Mouse (Mus musculus) limb, embryonic 12.5 days (tissue): ENCODE data around the gene Lrmda. TPM values are rescaled to one million over a fixed set of nuclear protein-coding genes. Genes with fewer than 3 reads are reported as not detected.
A peak's percentile ranks its signal among the peaks of the same experiment; 100 is the strongest.

Experiments used
- ATAC-seq: fragments of 200-750 bp; cut with Nextera tagmentation; 2 replicates; pipeline ENCODE4 v1.8.0; 2017; ENCODE audit warnings: low read depth, moderate TSS enrichment; ENCODE audit not compliant: insufficient number of reproducible peaks, insufficient read depth, low FRiP score, low TSS enrichment
- H3K27ac ChIP-seq: fragments of 300-500 bp; sonication (generic); 2 replicates; pipeline ENCODE4 v1.5.1; 2016; ENCODE audit warnings: mild to moderate bottlenecking, moderate library complexity
- H3K27me3 ChIP-seq: fragments of 300-500 bp; sonication (generic); 2 replicates; pipeline ENCODE4 v1.6.1; 2016; ENCODE audit warnings: mild to moderate bottlenecking, moderate library complexity
- H3K36me3 ChIP-seq: fragments of 300-500 bp; sonication (generic); 2 replicates; pipeline ENCODE4 v1.6.1; 2016; ENCODE audit warnings: mild to moderate bottlenecking, moderate library complexity
- H3K4me1 ChIP-seq: fragments of 300-500 bp; sonication (generic); replicated peaks from 2 replicates; pipeline ENCODE4 v1.6.1; 2016
- H3K4me2 ChIP-seq: fragments of 300-500 bp; sonication (generic); 2 replicates; pipeline ENCODE4 v1.6.1; 2016; ENCODE audit warnings: mild to moderate bottlenecking, moderate library complexity
- H3K4me3 ChIP-seq: fragments of 300-500 bp; sonication (generic); replicated peaks from 2 replicates; pipeline ENCODE4 v1.5.1; 2016; ENCODE audit warnings: mild to moderate bottlenecking
- H3K9ac ChIP-seq: fragments of 300-500 bp; sonication (generic); replicated peaks from 2 replicates; pipeline ENCODE4 v1.6.1; 2016; ENCODE audit warnings: mild to moderate bottlenecking, moderate library complexity
- H3K9me3 ChIP-seq: fragments of 300-500 bp; sonication (generic); 2 replicates; pipeline ENCODE4 v1.6.1; 2016; ENCODE audit warnings: mild to moderate bottlenecking, moderate library complexity
- whole genome bisulfite sequencing: fragments of 180-500 bp; shearing (Covaris S2); methylation state at CpG from one replicate; pipeline ENCODE4 v1.1.7; 2016; 5-methylcytosine and 5-hydroxymethylcytosine counted together
- polyA plus RNA-seq: library from polyadenylated mRNA; unstranded; fragments of >200 nt; fragmentation: Nextera tagmentation; extraction: Ambion mirVana; gene quantifications from 2 replicates; pipeline ENCODE4 v1.2.1, GENCODE M21; 2016

Lrmda gene
- polyA plus RNA-seq, 1 experiment from 2014 or later, result 0.41 TPM

GRCm38 (mm10) chr14:22707958-22708701 lies 688.6 kb downstream of the Lrmda start:
- peak; percentile 58; the same call in 1 of the 2 replicates for ATAC-seq
- no peaks in the 10 kb centered on the region for H3K27me3 ChIP-seq

GRCm38 (mm10) chr14:22710071-22710661 lies 690.7 kb downstream of the Lrmda start:
- Histone ChIP-seq H3K27me3 (no peaks in the 10 kb centered on the region), H3K9me3 (no peaks in the 10 kb centered on the region), H3K36me3 (no peaks in the 10 kb centered on the region), H3K27ac (no peak overlapping the region), H3K4me3 (no peak overlapping the region), H3K4me2 (no peak overlapping the region), H3K9ac (no peak overlapping the region), H3K4me1 (peaks cover 40% of the 10 kb centered on the region)
- 22% methylated on average over 6 of the region's 6 CpGs for WGBS
- ATAC-seq, result no peak

More at GRCm38 (mm10) chr14:22707958-22708701, 688.6 kb downstream of the Lrmda start:
- H3K36me3 ChIP-seq, result no peaks in the 10 kb centered on the region
- no peak overlapping the region for H3K4me3 ChIP-seq
- H3K9me3 ChIP-seq, result no peaks in the 10 kb centered on the region
- 28% methylated on average over 9 of the region's 9 CpGs for WGBS
- peaks cover 45% of the 10 kb centered on the region for H3K4me1 ChIP-seq
- peak overlapping the region; percentile 72 for H3K27ac ChIP-seq
- 0 out of 2 replicates have a peak overlapping the region, but pooled peaks have one; percentile 6 for H3K4me2 ChIP-seq
- no peak overlapping the region for H3K9ac ChIP-seq

GRCm38 (mm10) chr14:22712388-22712787 lies 692.9 kb downstream of the Lrmda start:
- Histone ChIP-seq H3K4me1 (peaks cover 31% of the 10 kb centered on the region), H3K4me2 (no peak overlapping the region), H3K27me3 (no peaks in the 10 kb centered on the region), H3K36me3 (no peaks in the 10 kb centered on the region), H3K9me3 (no peaks in the 10 kb centered on the region), H3K4me3 (no peak overlapping the region), H3K27ac (no peak overlapping the region), H3K9ac (no peak overlapping the region)
- ATAC-seq, result no peak

GRCm38 (mm10) chr14:22715581-22716378 lies 696.3 kb downstream of the Lrmda start:
- Histone ChIP-seq H3K4me3 (no peak overlapping the region), H3K4me2 (no peak overlapping the region), H3K9me3 (no peaks in the 10 kb centered on the region), H3K27ac (no peak overlapping the region), H3K4me1 (peaks cover 6% of the 10 kb centered on the region), H3K36me3 (no peaks in the 10 kb centered on the region), H3K9ac (no peak overlapping the region), H3K27me3 (no peaks in the 10 kb centered on the region)
- no peak for ATAC-seq
- 82% methylated on average over 6 of the region's 6 CpGs for WGBS

- ATAC-seq, result no peak
- WGBS, result 93% methylated on average over 1 of the region's 1 CpGs
- H3K4me3 ChIP-seq, result no peak overlapping the region
These were observed 700.5 kb downstream of the Lrmda start for GRCm38 (mm10) chr14:22719968-22720367.

GRCm38 (mm10) chr14:22721845-22722244 lies 702.3 kb downstream of the Lrmda start:
- H3K4me1 ChIP-seq, result peaks cover 18% of the 10 kb centered on the region
- 11% methylated on average over 5 of the region's 5 CpGs for WGBS
- no peaks in the 10 kb centered on the region for H3K27me3 ChIP-seq
- peak overlapping the region; percentile 29; the same call in 1 of the 2 replicates for H3K4me2 ChIP-seq
- no peak overlapping the region for H3K9ac ChIP-seq
- H3K36me3 ChIP-seq, result no peaks in the 10 kb centered on the region
- no peaks in the 10 kb centered on the region for H3K9me3 ChIP-seq
- H3K27ac ChIP-seq, result peak overlapping the region; percentile 66
- no peak overlapping the region for H3K4me3 ChIP-seq
- no peak for ATAC-seq

More at GRCm38 (mm10) chr14:22719968-22720367, 700.5 kb downstream of the Lrmda start:
- Histone ChIP-seq H3K27me3 (no peaks in the 10 kb centered on the region), H3K36me3 (no peaks in the 10 kb centered on the region), H3K4me1 (peaks cover 16% of the 10 kb centered on the region), H3K4me2 (no peak overlapping the region), H3K9me3 (no peaks in the 10 kb centered on the region), H3K27ac (no peak overlapping the region), H3K9ac (no peak overlapping the region)

GRCm38 (mm10) chr14:22727548-22727947 lies 708.0 kb downstream of the Lrmda start:
- 0 out of 2 replicates have a peak, but pooled peaks cover 6% of the 10 kb centered on the region for H3K4me1 ChIP-seq
- 80% methylated on average over 2 of the region's 2 CpGs for WGBS
- H3K27ac ChIP-seq, result no peak overlapping the region
- no peak overlapping the region for H3K9ac ChIP-seq
- no peaks in the 10 kb centered on the region for H3K9me3 ChIP-seq
- no peaks in the 10 kb centered on the region for H3K36me3 ChIP-seq
- no peak overlapping the region for H3K4me3 ChIP-seq
- H3K27me3 ChIP-seq, result 0 out of 2 replicates have a peak, but pooled peaks cover 2% of the 10 kb centered on the region
- no peak for ATAC-seq
- no peak overlapping the region for H3K4me2 ChIP-seq

GRCm38 (mm10) chr14:22728611-22729223 lies 709.2 kb downstream of the Lrmda start:
- no peak for ATAC-seq
- H3K4me1 ChIP-seq, result 0 out of 2 replicates have a peak, but pooled peaks cover 4% of the 10 kb centered on the region
- H3K27ac ChIP-seq, result no peak overlapping the region
- 0 out of 2 replicates have a peak, but pooled peaks cover 2% of the 10 kb centered on the region for H3K27me3 ChIP-seq
- H3K9me3 ChIP-seq, result no peaks in the 10 kb centered on the region
- WGBS, result 90% methylated on average over 8 of the region's 8 CpGs
- no peak overlapping the region for H3K4me3 ChIP-seq
- H3K36me3 ChIP-seq, result no peaks in the 10 kb centered on the region
- no peak overlapping the region for H3K9ac ChIP-seq
- H3K4me2 ChIP-seq, result no peak overlapping the region

GRCm38 (mm10) chr14:22738603-22739002 lies 719.1 kb downstream of the Lrmda start:
- WGBS, result 86% methylated on average over 11 of the region's 11 CpGs
- Histone ChIP-seq H3K27me3 (no peaks in the 10 kb centered on the region; the same call in 1 of the 2 replicates), H3K9me3 (no peaks in the 10 kb centered on the region), H3K4me1 (no peaks in the 10 kb centered on the region), H3K9ac (no peak overlapping the region), H3K36me3 (no peaks in the 10 kb centered on the region), H3K27ac (no peak overlapping the region), H3K4me2 (no peak overlapping the region), H3K4me3 (no peak overlapping the region)
- ATAC-seq, result no peak

GRCm38 (mm10) chr14:22742527-22742926 lies 723.0 kb downstream of the Lrmda start:
- ATAC-seq, result no peak
- Histone ChIP-seq H3K4me1 (peaks cover 10% of the 10 kb centered on the region), H3K27me3 (no peaks in the 10 kb centered on the region; the same call in none of the 2 replicates), H3K9me3 (no peaks in the 10 kb centered on the region), H3K27ac (no peak overlapping the region), H3K9ac (no peak overlapping the region), H3K4me3 (no peak overlapping the region), H3K4me2 (no peak overlapping the region), H3K36me3 (no peaks in the 10 kb centered on the region)

- no peak overlapping the region for H3K4me3 ChIP-seq
- WGBS, result 81% methylated on average over 4 of the region's 4 CpGs
- H3K9me3 ChIP-seq, result no peaks in the 10 kb centered on the region
- H3K27me3 ChIP-seq, result no peaks in the 10 kb centered on the region; the same call in none of the 2 replicates
- peaks cover 10% of the 10 kb centered on the region for H3K4me1 ChIP-seq
- H3K27ac ChIP-seq, result no peak overlapping the region
- H3K9ac ChIP-seq, result no peak overlapping the region
- no peaks in the 10 kb centered on the region for H3K36me3 ChIP-seq
- no peak for ATAC-seq
- H3K4me2 ChIP-seq, result no peak overlapping the region
These were observed 723.8 kb downstream of the Lrmda start for GRCm38 (mm10) chr14:22743264-22743663.
